Mouse (Mus musculus) retina, embryonic 14.5 days (tissue): Measurements from ENCODE around the gene Cdon.

Source experiments
- DNase-seq: peaks from one replicate; pipeline ENCODE4 v3.0.0-alpha.2; 2015; ENCODE audit warnings: low spot score

The Cdon gene

DNA sequence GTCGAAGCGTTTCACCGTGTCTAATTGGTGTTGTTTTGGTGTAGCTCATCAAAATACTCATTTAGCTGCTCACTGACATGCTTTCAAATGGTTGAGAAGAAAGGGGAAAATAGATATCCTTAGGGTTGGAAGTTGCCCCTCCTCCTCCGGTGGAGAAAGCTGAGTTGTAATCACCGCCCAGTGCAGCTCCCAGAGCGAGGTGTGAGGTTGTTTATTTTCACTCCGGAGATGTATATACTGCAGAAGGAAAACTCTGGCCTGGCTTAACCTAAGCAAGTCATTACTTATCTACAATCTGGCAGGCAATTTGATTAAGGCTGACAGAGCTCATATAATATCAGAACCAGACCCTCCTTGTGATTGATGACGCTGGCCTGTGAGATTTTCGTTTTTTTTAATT is 14.6 kb downstream of the Cdon start:
- DNase-seq = no peak

DNA sequence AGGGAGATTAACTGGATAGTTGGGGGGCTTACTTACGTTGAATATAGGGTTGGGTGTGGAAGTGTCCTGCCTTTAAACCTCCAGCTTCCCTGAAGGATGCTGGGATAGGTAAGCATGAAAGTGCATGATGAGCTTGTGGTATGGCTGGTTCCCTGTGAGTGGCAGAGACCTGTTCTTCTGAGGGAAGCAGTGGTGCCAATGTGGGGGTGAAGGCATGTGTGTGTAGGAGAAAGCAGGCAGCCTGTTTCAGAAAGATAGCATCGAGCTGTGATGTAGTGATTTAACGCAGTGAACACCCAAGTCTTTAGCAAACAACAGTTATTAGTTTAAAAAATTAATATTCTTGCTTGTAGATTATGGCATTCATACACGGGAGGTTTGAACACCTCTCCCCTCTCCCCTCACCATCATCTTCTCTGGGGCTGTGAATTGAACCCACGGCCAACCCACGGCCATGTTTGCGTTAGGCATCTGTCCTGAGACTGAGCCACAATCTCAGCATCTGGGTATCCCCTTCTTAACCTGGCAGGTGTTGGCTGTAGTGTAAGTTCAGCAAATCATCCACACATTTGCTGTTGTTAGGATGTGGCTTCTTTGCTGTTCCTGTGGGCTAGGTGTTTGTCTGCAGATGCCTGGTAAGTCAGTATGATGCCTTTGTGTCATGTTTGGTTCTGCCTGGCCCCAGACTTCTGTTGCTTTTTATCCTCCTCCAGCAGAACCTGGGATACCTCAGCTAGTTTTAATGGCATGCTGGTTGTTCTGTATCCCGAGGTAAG is 17.5 kb downstream of the Cdon start:
- DNase-seq = no peak

DNA sequence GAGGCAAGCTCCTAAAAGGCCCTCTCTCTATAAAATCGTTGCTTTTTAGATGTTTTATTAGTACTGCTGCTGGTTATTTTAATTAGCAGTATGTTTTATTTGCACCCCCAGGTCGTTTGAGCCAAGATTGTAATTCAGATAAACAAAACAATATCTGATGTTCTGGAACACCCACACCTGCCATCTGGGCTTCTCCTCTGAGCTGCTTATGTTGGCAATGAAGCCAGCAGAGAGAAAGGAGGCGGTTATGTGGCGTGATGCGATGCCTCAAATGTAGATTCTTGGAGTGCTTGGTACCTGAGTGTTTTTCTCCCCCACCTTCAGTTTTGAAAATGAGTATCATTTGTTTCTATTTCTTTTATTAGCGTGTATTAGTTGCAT is 18.1 kb downstream of the Cdon start:
- DNase-seq = no peak

DNA sequence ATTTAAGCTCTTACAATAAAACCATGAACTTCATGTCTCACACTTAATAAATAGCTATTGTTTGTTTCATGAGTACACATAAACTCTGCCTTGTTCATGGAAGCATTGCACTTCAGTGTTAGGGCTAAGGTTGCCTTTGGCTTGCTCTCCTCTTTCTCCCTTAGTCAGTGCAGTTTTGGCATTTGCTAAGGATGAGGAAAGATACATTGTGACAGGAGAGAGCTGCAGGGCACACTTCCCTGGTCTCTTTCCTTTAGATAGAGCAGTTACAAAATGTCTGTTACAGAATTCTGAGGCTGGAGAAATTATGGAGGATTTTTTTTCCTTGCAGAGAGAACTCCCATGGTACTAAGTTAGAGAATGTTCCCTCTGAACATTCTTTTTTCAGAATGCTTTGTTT is 18.8 kb downstream of the Cdon start:
- DNase-seq = no peak

DNA sequence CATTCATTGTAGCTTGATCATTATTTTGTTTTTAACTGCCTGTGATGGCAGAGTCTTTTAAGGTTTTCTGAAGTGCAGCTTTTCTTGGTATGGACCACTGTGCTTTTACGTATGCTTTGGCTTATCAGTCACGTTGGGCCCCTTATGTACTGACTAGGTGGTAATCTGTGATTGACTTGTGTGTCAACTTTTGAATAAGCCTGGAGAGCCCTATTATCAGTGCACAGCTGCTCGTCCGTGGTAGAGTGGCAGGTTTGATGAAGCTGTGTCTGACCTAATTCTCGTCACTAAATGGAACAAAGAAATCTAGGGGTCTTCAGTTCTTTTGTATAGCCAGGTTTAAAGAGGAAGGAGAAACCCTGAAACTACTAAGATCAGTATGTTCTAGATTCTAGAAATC is 21.5 kb downstream of the Cdon start:
- DNase-seq = peak; percentile 64

DNA sequence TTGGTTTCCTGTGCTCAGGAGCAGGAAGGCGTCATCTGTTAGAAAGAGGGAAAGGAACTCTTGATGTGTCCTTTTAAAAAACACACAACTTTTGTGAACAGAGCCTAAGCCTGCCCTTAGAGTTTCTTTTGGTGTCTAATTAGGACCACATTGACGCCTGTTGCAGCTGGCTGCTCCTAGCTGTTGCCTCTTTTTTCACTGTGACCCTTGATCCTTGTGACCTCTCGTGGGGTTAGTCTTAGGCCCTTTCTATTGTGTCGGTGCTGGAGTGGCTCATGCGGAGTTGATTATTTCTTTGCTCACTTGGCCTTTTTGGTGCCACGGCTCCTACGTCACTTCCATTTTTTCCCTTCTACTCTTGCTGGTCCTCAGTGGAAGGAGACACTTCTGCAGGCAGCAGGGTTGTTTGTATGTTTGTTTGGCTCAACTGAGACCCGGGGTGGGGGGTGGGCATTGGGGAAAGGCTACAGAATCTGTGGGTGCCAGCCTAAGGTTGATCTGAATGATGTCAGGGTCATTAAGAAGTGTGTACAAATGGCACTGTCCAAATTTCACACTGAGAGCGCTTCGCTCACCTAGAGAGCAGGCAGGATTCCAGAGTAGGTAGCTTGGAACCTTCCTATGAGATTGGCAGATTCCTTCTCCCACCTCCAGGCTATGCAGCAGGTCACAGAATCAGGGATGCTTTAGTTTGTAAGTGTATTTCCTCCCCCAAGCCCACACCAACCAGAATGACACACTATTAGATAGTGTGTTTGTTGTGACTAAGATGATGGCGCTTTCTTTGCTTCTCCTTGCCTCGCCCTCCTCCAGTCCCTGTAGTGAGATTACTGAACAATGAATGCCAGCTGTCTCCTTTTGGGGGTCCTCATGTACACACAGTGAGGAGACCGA is 22.9 kb downstream of the Cdon start:
- no peak for DNase-seq

DNA sequence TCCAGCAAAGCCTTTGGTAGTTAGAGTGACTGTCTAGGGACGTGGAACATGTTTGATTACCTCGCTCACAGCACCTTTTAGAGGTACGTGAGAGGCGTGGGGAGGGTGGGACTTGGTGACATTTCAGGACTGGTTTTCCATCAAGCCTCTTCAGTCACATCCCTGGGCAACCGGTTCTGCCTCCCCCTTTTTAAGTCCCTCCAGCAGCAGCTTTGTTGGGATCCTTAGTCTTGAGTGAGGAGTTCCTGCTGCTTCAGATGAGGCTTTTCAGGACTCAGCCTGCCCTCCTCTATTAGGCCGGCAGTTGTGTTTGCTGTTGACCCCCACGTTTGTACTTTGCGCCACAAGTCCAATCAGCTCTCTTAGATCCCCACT is 23.6 kb downstream of the Cdon start:
- DNase-seq = no peak

DNA sequence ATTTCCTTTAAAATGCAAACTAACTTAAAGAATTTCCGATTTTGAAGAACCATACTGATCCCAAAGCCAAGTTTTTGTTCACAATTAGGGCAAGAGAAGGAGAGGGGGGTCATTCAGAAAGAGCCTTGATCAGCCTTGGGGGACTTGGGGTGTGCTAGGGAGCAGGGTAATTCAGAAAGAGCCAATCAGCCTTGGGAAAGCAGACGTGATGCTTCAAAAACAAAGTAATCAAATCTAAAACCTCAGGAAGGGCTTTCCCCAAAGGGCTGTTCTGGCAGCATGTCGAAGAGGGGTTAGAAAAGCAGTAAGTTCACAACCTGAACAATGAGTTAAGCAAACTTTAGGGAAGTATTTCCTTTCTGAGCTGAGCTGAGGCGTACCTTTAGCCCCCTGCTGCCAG is 26.0 kb downstream of the Cdon start:
- DNase-seq = no peak

DNA sequence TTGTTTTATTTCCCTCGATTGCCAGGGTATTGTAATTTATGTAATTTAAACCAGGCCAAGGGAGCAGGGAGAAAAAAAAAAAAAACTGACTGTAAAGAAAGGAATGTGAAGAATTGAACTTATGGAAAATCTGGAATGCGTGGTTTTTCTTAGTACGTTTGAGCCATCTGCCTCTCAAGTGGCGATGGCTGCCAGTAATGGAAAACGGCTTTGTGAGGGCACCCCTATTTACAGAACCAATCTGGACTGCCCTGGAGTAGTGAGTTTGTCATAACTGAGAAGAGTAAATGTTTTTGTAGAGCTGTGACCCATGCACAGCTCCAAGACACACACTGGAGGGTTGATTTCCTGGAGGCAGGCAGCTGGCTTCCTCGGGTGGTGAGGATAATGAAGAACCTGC is 32.4 kb downstream of the Cdon start:
- no peak for DNase-seq

DNA sequence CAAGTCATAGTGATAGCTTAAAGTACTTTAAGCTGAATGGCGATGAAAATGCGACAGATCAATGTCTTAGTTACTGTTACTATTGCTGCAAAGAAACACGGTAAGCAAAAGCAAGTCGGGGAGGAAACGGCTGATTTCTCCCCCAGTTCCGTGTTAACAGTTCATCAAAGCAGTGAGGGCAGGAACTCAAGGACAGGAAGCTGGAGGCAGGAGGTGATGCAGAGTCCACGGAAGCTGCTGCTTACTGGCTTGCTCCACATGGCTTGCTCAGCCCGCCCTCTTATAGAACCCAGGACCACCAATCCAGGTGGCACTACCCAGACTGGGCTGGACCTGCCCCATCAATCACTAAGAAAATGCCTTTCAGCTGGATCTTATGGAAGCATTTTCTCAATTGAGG is 38.7 kb downstream of the Cdon start:
- DNase-seq = no peak

DNA sequence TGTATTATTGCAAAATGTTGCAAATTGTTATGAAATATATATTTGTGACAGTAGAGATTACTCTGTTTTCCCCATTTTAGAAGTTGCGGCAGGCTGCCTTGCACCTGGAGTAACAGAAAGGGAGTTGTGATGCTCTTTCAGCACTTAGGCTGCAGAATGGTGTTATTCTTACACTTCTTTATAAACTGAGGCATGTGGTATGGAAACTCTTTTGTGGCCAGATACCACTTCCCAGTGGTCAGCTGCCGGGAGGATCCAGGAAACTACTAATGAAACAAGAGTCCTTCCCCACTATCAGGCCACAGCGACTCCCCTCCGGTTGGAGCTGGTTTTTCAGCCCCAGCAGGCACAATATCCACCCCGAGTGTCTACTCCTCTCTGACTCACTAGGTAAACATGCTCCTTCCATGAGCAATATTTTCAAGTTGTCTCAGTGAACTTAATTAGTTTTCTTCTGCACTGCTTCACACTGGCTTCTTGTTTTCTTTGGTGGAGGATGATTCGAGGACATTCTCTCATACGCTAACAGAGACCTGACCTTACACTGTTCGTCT is 46.4 kb downstream of the Cdon start:
- no peak for DNase-seq

DNA sequence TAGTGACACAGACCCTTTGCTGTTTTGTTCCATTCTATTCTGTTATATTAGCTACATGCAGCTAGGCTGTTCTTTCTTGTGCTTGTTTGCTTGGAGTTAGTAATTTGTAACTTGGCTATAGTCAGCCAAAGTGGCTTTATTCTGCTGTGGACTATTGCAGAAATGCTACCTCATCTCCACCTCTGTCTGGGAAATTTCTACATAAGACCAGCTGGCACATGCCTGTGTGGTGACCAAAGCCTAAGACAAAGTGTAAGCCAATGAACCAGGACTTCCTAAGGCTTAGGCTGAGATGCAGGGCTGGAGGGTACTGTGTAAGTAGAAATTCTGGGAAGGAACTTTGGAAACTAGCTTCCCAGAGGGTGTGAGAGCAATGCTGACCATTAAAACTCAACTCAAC is 48.0 kb downstream of the Cdon start:
- DNase-seq = no peak

DNA sequence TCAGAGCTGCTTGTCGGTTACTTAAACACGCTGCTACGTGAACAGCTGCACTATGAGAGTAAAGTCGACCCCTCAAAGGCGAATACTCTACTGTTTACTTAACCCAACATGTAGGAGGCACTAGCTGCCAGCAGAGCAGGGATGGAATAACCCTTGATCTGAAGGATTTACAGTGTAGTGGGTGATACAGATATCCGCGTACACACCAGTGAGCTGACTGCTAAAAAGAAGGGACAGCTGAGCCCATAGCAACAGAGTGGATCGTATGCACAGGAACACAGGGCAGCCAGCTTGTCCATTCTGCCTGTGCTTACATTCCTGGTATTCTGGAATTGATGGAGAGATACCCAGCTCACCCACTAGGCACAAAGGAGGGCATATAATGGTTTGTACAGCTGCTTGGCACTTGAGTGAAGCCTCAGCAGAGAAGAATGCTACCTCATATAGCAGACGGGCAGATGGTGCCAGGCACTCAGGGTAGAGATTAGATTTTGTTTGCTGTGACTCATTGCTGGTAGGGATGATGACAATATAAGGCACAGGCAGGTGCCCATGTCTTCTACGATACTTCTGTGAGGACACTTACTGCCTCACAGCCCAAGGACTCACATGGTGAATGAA is 53.3 kb downstream of the Cdon start:
- no peak for DNase-seq

DNA sequence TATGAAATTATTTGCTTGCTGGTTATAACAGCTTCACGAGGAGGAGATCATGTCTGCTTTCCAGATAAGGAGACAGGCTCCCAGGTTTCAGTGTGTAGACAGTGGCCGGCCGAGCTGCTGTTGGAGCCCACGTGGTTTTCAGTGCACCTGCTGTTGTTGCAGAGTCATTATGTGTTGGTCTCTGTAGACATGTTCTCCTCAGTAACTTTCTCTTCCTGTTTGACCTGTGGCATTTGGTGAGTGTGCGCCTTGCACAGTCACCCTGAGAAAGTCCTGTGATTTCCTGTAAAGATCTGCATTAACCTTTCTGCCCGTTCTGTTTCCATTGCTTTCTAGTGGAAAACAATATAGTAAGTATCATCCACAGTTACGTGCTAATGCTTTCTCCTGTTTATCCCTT is 54.5 kb downstream of the Cdon start:
- no peak for DNase-seq

DNA sequence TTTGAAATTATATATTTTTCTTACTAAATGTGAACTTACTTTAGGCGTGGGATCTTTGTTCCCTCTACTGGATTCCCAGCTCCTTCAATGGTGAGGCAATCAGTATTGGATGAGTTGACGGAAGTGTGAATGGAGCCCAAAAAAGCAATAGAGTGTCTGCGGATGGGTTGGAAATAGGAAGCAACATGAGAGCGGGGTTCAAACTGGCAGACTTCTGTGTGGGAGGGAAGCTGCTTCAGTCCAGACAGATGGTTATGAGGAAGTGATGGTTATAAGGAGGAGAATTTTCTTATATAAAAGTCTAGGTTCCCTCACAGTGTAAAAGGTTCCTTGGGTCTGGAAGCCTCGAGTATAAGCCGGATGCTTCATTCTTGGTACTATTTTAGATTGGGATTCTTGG is 58.5 kb downstream of the Cdon start:
- no peak for DNase-seq

DNA sequence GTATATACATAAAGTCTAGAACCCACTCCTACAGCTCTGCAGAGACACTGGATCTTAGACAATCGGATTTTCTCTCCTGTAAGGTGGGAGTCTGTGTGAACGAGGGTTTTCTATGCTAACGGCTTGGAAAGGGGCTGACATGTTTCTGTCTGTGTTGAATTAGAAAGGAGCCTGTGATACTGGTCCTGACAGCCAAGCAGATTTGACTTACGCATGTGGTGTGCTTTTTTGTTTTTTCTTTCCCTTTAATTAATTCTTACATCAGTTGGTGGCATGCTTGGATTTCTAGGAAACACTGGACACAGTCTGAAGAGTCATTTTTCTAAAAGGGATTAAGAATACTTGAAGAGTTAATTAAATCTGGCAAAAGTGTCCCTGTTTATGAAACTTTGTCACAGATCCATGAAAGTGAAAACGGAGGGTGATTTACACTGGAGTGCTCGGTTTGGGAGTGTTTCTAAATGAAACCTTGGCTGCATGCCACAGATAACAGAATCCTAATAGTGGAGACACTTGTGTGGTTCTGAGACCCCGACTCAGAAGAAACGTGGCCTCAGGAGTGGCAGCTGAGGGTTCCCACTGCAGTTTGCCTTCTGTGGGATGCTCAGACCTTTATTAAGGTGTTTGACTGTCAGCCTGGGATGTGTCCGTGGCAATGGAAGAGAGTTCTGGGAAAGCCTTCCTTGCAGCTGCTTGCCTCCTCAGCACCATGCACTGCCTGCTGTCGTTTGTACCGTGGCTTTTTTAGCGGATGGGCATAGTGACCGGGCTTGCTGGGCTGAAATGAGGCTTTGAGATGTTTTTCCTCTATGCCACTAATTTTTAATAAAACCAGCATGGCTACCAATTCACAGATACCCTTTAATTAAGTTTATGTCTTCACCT is 61.3 kb downstream of the Cdon start:
- DNase-seq = no peak

DNA sequence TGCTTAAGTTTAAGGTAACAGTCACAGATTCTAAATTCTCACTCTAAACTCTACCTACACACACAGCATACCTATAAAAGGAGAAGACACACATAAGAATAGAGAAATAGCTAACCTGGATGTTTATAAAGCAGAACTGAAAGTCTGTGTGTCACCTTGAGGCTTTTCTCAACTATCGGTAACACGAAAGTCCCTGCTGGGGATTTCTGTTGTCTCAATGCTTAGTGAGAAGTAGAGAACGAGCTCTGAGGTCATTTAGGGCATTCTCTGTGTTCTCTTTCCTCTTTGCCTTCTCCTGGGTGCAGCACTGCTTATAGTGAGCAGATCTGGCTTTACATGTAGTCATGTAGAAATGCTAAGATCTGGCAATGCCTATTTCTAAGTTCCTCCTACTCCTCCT is 63.0 kb downstream of the Cdon start:
- no peak for DNase-seq

DNA sequence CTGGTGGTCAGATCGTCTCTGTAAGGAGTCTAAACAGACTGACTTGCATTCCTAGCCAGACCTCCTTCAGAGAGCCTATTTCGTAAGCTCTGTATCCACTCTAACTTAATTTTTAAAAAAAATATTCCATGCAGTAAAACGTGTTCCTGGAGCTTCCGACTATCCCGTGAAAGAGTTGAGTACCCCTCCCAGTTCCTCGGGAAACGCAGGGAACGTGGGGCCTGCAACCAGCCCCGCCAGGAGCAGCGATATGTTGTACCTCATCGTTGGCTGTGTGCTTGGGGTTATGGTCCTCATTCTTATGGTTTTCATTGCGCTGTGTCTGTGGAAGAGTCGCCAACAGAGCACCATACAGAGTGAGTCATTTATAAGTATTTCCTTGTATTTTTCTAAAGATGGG is 65.7 kb downstream of the Cdon start:
- DNase-seq = no peak

DNA sequence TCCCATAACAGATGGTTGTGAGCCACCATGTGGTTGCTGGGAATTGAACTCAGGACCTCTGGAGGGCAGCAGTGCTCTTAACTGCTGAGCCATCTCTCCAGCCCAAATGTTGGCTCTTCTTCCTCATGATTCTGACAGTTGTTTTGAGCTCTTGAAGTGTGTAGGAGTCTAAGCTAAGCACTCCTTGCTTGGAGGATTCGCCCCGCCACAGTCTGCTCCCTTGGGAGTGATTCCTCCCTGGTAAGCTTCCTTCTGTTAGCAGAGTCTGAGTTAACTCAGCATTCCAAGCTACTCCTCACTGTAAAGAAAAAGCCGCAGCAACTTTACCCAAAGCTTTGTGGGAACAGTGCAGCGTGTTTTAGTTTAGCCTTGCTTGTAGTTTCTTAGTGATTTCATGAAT is 67.6 kb downstream of the Cdon start:
- no peak for DNase-seq

DNA sequence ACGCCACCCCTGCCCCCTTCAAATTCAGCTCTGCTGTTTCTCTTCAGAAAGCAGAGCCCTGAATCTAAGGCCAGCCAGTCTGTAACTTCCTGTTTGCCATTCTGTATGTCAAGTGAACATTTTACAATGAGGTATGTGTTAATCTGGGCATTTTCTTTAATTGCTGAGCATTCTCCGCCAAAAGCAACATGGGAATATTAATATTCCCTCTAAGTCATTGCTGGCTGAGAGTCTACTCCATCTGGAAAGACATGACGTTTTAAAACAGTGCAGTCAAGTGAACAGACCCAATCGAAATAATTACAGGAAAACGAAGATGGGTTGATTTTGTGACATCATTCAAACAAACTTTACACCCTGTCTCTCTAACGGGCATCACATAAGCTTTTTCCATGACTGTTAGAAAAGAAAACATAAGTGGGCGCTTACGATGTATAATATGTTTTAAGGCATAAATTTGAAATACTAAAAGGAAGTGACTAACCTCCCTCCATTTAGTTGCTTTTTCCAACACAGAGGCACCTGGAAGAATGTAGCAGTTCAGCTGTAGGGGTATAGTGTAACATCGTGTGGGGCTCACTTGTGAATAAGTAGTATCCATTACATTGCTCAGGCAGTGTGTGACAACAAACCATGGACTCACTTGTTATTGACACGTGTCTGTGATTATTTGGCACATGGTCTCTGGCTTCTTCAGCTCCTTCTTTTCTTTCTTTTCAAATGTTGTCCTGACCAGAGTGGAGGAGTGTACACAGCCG is 70.4 kb downstream of the Cdon start:
- no peak for DNase-seq
